Mouse (Mus musculus): Measurements from ENCODE around the gene Acap2.

DNA sequence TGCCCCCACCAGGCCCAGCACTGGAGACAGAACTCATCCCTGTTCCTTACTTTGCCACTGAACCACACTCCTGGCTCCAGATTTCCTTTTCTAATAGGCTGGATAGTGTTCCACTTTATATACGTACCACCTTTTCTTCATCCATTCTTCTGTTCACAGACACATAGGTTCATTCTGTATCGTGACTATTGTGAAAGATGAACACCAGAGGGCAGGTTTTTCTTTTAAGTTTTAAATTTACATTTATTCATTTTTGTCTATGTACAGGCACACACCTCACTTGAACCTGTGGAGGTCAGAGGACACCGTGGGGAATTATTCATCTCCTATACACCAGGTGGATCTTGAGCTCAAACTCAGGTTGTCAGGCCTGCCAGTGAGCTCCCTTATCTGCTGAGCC lies 43.0 kb upstream of the Acap2 start:
- TF ChIP-seq POLR2AphosphoS5 (IDR thresholded peaks at IDR 0.05; ENCODE audit: borderline replicate concordance, low read depth, low read length) = no peak
- no peak for TF ChIP-seq SIN3A (IDR thresholded peaks at IDR 0.05; ENCODE audit: low read length)
- no peak for TF ChIP-seq MAX (IDR thresholded peaks at IDR 0.05; ENCODE audit: low read length)
- no peak for TF ChIP-seq HCFC1 (IDR thresholded peaks at IDR 0.05; ENCODE audit: low read depth, low read length)
- no peak for TF ChIP-seq POLR2A (IDR thresholded peaks at IDR 0.05; ENCODE audit: control insufficient read depth in 1 of 2, insufficient read depth in 1 of 2, low read depth in 1 of 2, low read length in 2 of 2, poor library complexity in 1 of 2)
- TF ChIP-seq USF2 (IDR thresholded peaks at IDR 0.05; ENCODE audit: borderline replicate concordance in 1 of 2, insufficient read depth in 1 of 2, low read depth in 1 of 2, low read length in 2 of 2) = no peak
- TF ChIP-seq JUND (IDR thresholded peaks at IDR 0.05; ENCODE audit: low read depth, low read length) = no peak
